Mouse (Mus musculus) forebrain, embryonic 10.5 days (tissue): ENCODE data around the gene Sema4a. TPM values are rescaled to one million over a fixed set of nuclear protein-coding genes. Genes with fewer than 3 reads are reported as not detected.
A peak's percentile ranks its signal among the peaks of the same experiment; 100 is the strongest.

Experiments used
- DNase-seq: peaks from one replicate; pipeline ENCODE4 v3.0.0-alpha.2; 2017; ENCODE audit warnings: low spot score; ENCODE audit errors: extremely low spot score
- H3K27ac ChIP-seq: fragments of 300-500 bp; sonication (generic); 2 replicates; pipeline ENCODE4 v1.5.1; 2016; ENCODE audit warnings: mild to moderate bottlenecking
- H3K27me3 ChIP-seq: fragments of 300-500 bp; sonication (generic); 2 replicates; pipeline ENCODE4 v1.6.1; 2016; ENCODE audit warnings: mild to moderate bottlenecking; ENCODE audit not compliant: poor library complexity, severe bottlenecking
- H3K36me3 ChIP-seq: fragments of 300-500 bp; sonication (generic); replicated peaks from 2 replicates; pipeline ENCODE4 v1.6.1; 2016; ENCODE audit warnings: mild to moderate bottlenecking, moderate library complexity
- H3K4me1 ChIP-seq: fragments of 300-500 bp; sonication (generic); 2 replicates; pipeline ENCODE4 v1.6.1; 2016
- H3K4me3 ChIP-seq: fragments of 300-500 bp; sonication (generic); 2 replicates; pipeline ENCODE4 v1.5.1; 2016; ENCODE audit warnings: mild to moderate bottlenecking, moderate library complexity
- H3K9me3 ChIP-seq: fragments of 300-500 bp; sonication (generic); 2 replicates; pipeline ENCODE4 v1.6.1; 2016; ENCODE audit warnings: mild to moderate bottlenecking, moderate library complexity
- WGBS: fragments of 180-500 bp; shearing (Covaris S2); methylation state at CpG from one replicate; pipeline ENCODE4 v1.1.7; 2016; 5-methylcytosine and 5-hydroxymethylcytosine counted together
- polyA plus RNA-seq: library from polyadenylated mRNA; unstranded; fragments of >200 nt; fragmentation: Nextera tagmentation; extraction: Ambion mirVana; gene quantifications from 2 replicates; pipeline ENCODE4 v1.2.1, GENCODE M21; 2016

Gene Sema4a
- polyA plus RNA-seq, 1 experiment from 2014 or later: 6.7 TPM

DNA sequence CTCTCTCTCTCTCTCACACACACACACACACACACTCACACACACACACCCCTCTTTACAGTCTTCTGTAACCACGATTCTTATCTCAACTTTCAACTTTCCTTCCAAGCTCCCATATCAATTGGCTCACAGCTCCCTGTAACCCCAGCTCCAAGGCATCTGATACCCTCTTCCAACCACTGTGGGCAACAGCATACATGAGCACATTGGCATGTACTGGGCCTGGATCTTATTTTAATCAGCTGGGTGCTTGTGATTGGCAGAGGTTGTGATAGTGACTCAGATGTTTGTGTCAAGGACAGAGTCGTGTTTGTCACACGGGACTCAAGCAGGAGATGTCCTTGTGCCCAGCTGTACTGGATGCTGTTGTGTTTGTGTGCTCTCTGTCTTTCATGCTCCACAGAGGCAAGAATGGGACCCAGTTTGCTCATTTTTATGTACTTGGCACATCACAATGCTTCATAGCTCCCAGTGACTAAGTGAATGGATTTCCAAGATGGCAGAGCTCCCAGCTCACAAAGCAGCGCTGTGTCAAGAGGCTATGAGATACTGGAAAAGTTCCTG lies 33.6 kb downstream of the Sema4a start:
- no peak for DNase-seq
- no peaks in the 10 kb centered on the region for H3K27me3 ChIP-seq
- H3K4me1 ChIP-seq: peaks cover 26% of the 10 kb centered on the region
- H3K36me3 ChIP-seq: no peaks in the 10 kb centered on the region
- 90% methylated on average over 4 of the region's 4 CpGs for WGBS
- no peak overlapping the region for H3K4me3 ChIP-seq
- no peak overlapping the region for H3K27ac ChIP-seq
- H3K9me3 ChIP-seq: no peaks in the 10 kb centered on the region

DNA sequence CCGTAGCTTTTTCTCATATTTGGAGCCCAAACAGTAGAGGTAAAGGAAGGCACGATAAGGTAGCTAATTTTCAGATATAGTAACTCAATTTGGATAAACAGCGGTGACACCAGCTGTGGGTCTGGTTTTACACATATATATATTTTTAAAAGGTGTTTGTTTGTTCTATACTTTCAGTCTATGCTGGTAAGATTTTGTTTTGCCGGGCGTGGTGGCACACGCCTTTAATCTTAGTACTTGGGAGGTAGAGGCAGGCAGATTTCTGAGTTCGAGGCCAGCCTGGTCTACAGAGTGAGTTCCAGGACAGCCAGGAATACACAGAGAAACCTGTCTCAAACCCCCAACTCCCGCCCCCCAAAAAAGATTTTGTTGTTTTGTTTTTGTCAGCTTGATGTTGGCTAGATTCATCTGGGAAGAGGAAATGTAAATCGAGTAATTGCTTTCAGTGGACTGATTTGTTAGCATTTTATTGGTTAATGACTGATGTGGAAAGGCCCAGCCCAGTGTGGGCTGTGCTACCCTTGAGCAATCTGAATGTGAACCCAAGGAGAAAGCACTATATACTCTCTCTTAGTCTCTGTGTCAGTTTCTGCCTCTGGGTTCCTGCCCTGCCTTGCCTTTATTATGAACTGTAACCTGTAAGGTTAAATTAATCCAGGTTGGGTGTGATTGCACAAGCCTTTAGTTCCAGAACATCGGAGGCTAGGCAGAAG lies 35.1 kb downstream of the Sema4a start:
- Histone ChIP-seq H3K4me3 (peak overlapping the region; percentile 88; the same call in 1 of the 2 replicates), H3K4me1 (peaks cover 33% of the 10 kb centered on the region), H3K27me3 (no peaks in the 10 kb centered on the region), H3K27ac (peak overlapping the region; percentile 80), H3K36me3 (peaks cover 12% of the 10 kb centered on the region), H3K9me3 (no peaks in the 10 kb centered on the region)
- DNase-seq: no peak
- WGBS: 86% methylated on average over 10 of the region's 10 CpGs

DNA sequence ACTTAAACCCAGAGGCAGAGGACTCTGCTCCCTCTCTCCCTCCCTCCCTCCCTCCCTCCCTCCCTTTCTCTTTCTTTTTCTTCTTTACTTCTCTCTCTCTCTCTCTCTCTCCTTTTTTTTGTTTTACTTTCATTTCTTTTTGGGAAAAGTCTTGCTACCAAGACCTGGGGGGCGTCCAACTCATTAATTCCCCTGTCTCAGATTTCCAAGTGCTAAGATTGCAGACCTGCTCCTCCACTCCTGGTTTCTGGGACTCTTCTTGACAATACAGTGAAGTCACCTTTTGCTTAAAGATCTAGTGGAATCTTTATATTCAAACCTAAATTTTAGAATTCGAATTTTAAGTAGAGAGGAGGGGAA lies 35.7 kb downstream of the Sema4a start:
- no peak for DNase-seq
- peaks cover 33% of the 10 kb centered on the region for H3K4me1 ChIP-seq
- H3K4me3 ChIP-seq: peak overlapping the region; percentile 88

DNA sequence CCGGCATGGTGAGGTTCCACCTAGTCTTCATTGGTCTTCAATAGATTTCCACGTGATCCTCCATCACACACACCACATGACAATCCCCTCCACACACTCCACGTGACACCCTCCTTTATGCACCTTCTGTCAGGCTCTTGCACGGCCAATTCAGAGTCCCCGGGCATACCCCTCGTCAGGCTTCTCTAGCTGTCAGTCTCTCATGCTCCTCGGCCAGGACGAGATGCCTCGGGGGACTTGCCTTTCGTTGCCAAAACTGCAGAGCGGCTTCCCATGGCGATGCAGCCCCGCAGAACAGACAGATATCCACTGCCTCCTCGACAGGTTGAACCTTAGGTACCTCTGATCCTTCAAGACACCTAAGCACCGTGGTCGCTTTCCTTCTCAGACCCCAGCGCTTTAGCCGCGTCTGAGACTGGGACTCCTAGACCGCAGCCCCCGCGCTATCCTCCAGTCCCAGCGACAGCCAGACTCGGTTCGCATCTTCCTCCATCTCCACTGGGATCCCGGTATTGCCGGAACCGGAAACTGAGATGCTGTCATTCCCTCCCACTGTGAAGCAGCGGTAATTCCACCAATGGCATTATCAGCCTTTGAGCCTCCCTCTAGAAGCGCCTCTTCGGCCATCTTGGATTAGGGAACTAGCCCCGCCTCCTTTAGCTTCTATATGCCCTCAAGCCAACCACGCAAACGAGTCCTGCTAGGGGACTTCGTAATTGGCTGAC lies 36.2 kb downstream of the Sema4a start, which contains the start of gene Slc25a44:
Slc25a44 (minus strand) TSS at position 535 of the 725 bp plus-strand sequence.
- H3K27ac ChIP-seq: peak within 1 kb of the TSS; percentile 80
- H3K36me3 ChIP-seq: peaks cover 23% of the 10 kb centered on the region
- H3K4me1 ChIP-seq: peaks cover 33% of the 10 kb centered on the region
- no peaks in the 10 kb centered on the region for H3K27me3 ChIP-seq
- no peaks in the 10 kb centered on the region for H3K9me3 ChIP-seq
- DNase-seq: peak; percentile 93
- 2% methylated on average over 35 of the region's 35 CpGs for WGBS
- H3K4me3 ChIP-seq: peak within 1 kb of the TSS; percentile 88

More for the DNA sequence above, 35.7 kb downstream of the Sema4a start:
- H3K9me3 ChIP-seq: no peaks in the 10 kb centered on the region
- no peaks in the 10 kb centered on the region for H3K27me3 ChIP-seq
- peak overlapping the region; percentile 80 for H3K27ac ChIP-seq
- peaks cover 17% of the 10 kb centered on the region for H3K36me3 ChIP-seq
- 7% methylated on average over 2 of the region's 2 CpGs for WGBS

DNA sequence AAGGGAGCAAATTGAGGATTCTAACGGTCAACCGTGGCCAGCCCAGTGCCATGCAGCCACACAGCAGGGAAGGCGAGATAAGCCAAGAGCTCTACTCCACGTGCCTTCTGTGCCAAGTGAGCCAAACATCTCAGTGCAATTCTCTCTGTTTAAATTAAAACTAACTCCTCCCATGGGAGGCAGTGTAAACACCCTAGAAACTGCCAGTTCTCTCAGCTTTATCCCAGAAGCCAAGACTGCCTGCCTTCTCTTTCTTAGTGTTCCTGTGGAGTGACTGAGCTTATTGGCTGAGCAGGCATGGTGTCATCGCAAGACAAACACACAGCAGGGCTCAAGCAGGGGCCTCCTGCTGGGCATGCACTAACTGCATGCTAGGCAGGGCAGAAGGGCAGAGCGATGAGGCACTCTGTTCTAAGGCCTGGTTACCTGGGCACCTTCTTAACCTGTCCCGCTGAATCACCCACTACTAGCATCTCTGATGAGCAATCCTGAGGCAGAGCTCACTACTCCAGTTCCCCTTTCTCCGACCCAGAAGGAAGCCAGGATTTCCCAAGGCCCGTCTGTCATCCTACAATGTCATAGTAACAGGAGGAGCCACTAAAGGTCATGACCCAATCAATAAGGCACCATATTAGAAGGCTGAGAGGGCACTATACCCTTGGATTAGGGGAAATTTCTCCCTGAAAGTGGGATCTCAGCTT lies 38.8 kb downstream of the Sema4a start:
- Histone ChIP-seq H3K4me1 (peaks cover 33% of the 10 kb centered on the region), H3K9me3 (no peaks in the 10 kb centered on the region), H3K27me3 (no peaks in the 10 kb centered on the region), H3K4me3 (0 out of 2 replicates have a peak overlapping the region, but pooled peaks have one; percentile 6), H3K27ac (no peak overlapping the region), H3K36me3 (peaks cover 49% of the 10 kb centered on the region)
- DNase-seq: no peak
- WGBS: 44% methylated on average over 9 of the region's 9 CpGs

DNA sequence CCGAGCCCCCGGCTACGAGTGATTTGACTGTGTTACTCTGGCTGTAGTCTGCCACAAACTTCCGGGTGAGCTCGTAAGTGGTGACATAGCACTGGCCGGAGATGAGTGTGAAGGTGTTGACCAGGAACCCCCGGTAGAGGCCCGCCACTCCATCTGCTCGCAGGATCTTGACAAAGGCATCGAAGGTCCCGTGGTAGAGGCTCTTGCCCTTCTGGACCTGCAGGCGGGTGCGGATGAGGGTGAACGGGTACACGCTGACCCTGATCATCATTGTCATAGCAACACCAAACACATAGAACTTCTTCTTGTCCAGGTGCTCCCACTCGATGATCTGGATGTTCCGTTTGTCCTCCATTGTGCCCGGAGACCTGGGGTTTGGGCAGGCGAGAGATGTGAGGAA lies 40.2 kb downstream of the Sema4a start:
- Histone ChIP-seq H3K4me1 (peaks cover 33% of the 10 kb centered on the region), H3K36me3 (peaks cover 63% of the 10 kb centered on the region), H3K27ac (no peak overlapping the region), H3K27me3 (no peaks in the 10 kb centered on the region), H3K4me3 (no peak overlapping the region), H3K9me3 (no peaks in the 10 kb centered on the region)
- no peak for DNase-seq
- 95% methylated on average over 19 of the region's 19 CpGs for WGBS

DNA sequence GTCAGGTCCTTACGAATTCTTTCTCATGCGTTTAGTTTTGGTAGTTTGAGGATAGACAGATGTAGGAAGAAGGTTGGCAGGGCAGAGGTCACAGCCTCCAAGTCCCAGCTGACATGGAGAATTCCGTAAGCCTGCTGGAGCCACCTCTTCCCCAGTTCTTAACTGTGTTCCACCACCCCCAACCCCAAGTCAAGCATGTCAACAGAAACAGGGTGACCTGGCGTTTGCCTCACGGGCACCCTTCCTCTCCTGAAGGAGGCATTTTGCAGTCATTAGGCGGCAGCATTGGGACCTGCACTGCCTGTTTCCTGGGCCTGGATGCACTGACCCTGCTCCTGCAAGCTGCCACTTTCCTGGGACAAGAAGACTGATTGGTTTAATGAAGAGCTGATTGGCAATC lies 43.0 kb downstream of the Sema4a start:
- no peak overlapping the region for H3K27ac ChIP-seq
- DNase-seq: no peak
- H3K4me1 ChIP-seq: peaks cover 10% of the 10 kb centered on the region
- H3K36me3 ChIP-seq: peaks cover 89% of the 10 kb centered on the region
- no peak overlapping the region for H3K4me3 ChIP-seq
- 87% methylated on average over 6 of the region's 6 CpGs for WGBS
- no peaks in the 10 kb centered on the region for H3K9me3 ChIP-seq
- no peaks in the 10 kb centered on the region for H3K27me3 ChIP-seq

DNA sequence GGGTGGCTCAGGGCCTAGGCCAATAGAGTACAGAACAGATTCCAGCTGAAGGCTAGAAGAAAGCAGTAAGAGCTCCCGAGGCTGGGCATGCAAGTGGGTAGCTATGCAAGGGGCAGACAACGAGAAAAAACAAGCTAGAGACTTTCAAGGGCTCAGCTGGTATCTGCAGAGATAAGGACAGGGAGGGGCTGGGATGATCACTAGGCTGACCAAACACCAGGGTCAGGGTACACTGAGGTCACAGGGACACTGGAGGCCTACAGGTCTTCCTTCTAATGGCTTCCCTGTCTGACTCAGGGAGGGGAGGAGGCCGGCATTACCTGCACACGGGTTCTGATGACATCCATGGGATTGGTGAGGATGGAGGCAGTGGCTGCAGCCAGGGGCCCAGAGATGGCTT lies 45.3 kb downstream of the Sema4a start:
- Histone ChIP-seq H3K4me1 (peaks cover 5% of the 10 kb centered on the region), H3K36me3 (peaks cover 97% of the 10 kb centered on the region), H3K27ac (no peak overlapping the region), H3K27me3 (no peaks in the 10 kb centered on the region), H3K4me3 (no peak overlapping the region), H3K9me3 (no peaks in the 10 kb centered on the region)
- DNase-seq: no peak
- WGBS: 85% methylated on average over 4 of the region's 4 CpGs

DNA sequence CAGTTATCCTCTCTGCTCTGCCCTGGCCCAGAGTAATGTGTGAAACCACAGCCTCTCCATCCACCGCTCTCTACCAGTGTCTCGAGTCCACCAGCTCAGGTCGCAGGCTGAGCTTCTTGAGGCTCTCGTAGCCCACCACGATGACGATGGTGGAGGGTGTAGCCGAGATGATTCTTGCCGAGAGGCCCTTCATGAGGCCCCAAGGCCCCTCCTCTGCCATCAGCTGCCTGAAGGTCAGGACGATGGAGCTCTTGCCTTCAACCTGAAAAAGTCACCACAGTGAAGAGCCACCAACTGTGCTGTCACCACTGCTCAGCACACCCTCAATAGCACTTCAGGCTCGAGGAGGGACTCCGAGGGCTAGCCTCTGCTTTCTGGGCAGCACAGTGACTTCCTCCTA lies 48.3 kb downstream of the Sema4a start:
- Histone ChIP-seq H3K27ac (no peak overlapping the region), H3K4me3 (no peak overlapping the region), H3K36me3 (peaks cover 67% of the 10 kb centered on the region), H3K4me1 (peaks cover 28% of the 10 kb centered on the region), H3K27me3 (no peaks in the 10 kb centered on the region), H3K9me3 (no peaks in the 10 kb centered on the region)
- 92% methylated on average over 11 of the region's 11 CpGs for WGBS
- DNase-seq: no peak

DNA sequence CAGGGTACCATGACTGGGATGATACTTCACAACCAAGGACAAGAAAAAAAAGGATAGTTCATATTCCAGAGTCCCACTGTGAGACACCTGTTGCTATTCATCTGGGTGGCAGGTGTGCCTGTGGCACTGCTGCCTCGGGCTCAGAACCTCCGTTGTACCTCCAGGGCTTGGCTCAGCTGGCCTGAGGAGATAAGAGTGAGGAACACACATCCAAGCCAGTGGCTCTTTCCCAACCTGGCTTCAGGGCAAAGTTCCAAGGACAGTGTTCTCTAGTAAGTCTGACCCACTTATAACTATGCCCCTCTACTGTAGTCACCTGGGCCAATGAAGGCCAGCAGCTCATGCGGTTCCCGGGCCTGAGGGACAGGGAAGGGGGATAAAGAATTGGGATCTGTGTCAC lies 49.3 kb downstream of the Sema4a start:
- WGBS: 96% methylated on average over 4 of the region's 4 CpGs
- H3K36me3 ChIP-seq: peaks cover 58% of the 10 kb centered on the region

DNA sequence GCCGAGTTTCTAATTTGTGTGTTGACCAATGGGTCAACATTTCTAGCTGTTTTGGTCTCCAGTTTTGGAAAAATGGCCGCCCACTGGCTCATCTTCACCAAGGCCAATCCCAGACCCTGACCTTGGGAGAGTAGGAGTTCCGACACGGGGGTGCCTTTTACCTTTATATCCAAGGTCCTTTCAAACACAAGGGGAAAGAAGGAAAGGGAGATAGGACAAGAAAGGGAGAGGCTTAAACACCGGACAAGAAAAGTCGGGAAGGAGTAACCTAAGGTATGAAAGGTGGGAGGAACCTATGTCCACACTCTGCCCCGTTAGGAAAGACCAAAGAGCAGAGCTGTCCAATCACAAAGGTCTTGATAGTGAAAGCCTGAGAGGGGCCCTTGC lies 50.3 kb downstream of the Sema4a start:
- 25% methylated on average over 7 of the region's 7 CpGs for WGBS
- Histone ChIP-seq H3K4me1 (peaks cover 37% of the 10 kb centered on the region), H3K27ac (peak overlapping the region; percentile 99), H3K4me3 (peak overlapping the region; percentile 83), H3K27me3 (no peaks in the 10 kb centered on the region), H3K9me3 (no peaks in the 10 kb centered on the region), H3K36me3 (peaks cover 47% of the 10 kb centered on the region)
- DNase-seq: no peak

More for the DNA sequence above, 49.3 kb downstream of the Sema4a start:
- Histone ChIP-seq H3K27me3 (no peaks in the 10 kb centered on the region), H3K27ac (no peak overlapping the region), H3K4me1 (peaks cover 37% of the 10 kb centered on the region), H3K4me3 (no peak overlapping the region), H3K9me3 (no peaks in the 10 kb centered on the region)
- DNase-seq: no peak

DNA sequence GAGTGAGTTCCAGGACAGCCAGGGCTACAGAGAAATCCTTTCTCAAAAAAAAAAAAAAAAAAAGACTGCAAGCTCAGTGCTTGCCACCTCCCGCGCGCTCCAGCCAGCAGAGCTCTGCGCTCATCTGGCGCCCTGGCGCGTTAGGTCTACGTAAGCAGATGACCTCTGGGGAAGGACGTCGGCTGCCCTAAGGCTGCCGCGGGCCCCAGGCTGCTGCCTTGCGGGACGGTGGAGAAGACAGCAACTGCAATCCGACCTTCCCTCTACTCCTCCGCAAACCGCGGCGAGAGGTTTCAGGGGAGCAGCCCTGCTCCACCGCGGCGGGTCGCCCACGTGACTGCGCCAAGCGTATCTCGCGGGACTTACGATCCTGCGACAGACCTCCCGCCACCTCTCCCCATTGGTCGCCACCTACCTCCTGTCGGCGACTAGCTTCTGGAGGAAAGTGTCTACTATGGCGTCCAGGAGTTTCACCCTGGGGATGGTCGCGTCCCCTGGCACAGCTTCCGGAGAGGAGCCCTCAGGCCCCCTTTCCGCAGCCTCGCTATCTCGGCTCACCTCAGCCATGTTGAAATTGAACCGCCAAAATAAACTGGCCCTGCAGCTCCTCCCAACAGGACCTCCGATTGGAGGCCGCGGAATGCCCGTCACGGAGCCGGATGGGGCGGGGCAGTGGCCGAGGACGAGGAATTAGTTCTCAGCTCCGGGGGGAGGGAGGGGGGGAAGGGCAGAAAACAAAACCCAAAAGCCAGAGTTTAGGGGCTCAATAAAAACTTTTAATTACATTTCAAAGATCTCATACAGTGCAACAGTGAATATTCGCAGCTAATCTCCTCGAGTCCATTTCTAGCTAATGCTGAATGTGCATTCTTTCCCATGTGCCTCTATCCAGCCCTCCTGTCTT lies 51.0 kb downstream of the Sema4a start, which contains the start of gene Pmf1:
Pmf1 (minus strand) TSS at position 591 of the 904 bp plus-strand sequence.
- peaks cover 37% of the 10 kb centered on the region for H3K4me1 ChIP-seq
- H3K27ac ChIP-seq: peak within 1 kb of the TSS; percentile 99
- H3K27me3 ChIP-seq: no peaks in the 10 kb centered on the region
- H3K9me3 ChIP-seq: no peaks in the 10 kb centered on the region
- H3K36me3 ChIP-seq: peaks cover 41% of the 10 kb centered on the region
- peak within 1 kb of the TSS; percentile 83 for H3K4me3 ChIP-seq
- WGBS: under 1% methylated on average over 54 of the region's 54 CpGs
- DNase-seq: peak; percentile 94
